ENCODE assay signal across 9 mouse cellular contexts in the genomic region with DNA sequence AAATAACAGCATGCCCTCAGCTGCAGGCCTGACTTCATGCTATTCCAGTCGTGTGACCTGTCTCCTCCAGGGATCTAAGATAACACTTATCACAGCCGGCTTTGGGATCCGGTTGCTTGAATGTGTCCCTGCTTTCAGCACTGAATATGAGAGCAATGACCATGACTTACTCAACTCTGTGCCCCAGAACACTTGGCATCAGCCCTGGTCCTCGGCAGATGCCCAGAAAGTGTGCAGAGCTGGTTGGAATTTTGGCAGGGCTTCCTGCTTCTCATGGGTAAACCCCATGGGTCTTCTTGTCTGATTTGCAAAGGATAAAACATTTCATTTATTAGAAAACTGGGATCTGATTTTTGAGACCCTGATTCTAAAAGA.
DNase-seq lines count a peak whose midpoint lies in the region; ATAC-seq lines count a peak whose summit lies in the region.
"Had no signal": no experiment of that assay in that cellular context is flagged by ENCODE, and none has a peak within 500 bp of the region (broad histone marks: within the 10 kb centered on the region; RNA-seq: fewer than 3 reads in every experiment).

No protein-coding gene starts in this region.

- ATAC-seq in forebrain, embryonic 16.5 days: 0 out of 2 replicates have a peak, but pooled peaks have one; percentile 23
- no peak for ATAC-seq in forebrain, embryonic 15.5 days (replicated peaks)
- ATAC-seq in liver, embryonic 12.5 days: no peak

- no peak overlapping the region for H3K9ac ChIP-seq in forebrain, embryonic 16.5 days (replicated peaks; ENCODE audit: low read depth, low read length)
- H3K9ac ChIP-seq in forebrain, embryonic 15.5 days (replicated peaks): no peak overlapping the region
- no peak overlapping the region for H3K9ac ChIP-seq in liver, embryonic 12.5 days
- H3K9ac ChIP-seq: midbrain, embryonic 12.5 days had no signal

- H3K4me2 ChIP-seq in forebrain, embryonic 16.5 days (ENCODE audit: low read length): no peak overlapping the region
- H3K4me2 ChIP-seq in forebrain, embryonic 15.5 days (replicated peaks): no peak overlapping the region
- no peak overlapping the region for H3K4me2 ChIP-seq in liver, embryonic 12.5 days
- H3K4me2 ChIP-seq: midbrain, embryonic 12.5 days had no signal

- H3K4me3 ChIP-seq in forebrain, embryonic 16.5 days (replicated peaks; ENCODE audit: low read length): no peak overlapping the region
- no peak overlapping the region for H3K4me3 ChIP-seq in forebrain, embryonic 15.5 days
- H3K4me3 ChIP-seq in liver, embryonic 12.5 days: no peak overlapping the region
- H3K4me3 ChIP-seq: midbrain, embryonic 12.5 days had no signal

- 77% methylated on average over 4 of the region's 4 CpGs for WGBS in forebrain, embryonic 16.5 days
- WGBS in forebrain, embryonic 15.5 days: 80% methylated on average over 4 of the region's 4 CpGs
- WGBS in liver, embryonic 12.5 days (ENCODE audit: insufficient replicate concordance): 45% methylated on average over 4 of the region's 4 CpGs

- no peaks in the 10 kb centered on the region for H3K36me3 ChIP-seq in forebrain, embryonic 16.5 days (ENCODE audit: control insufficient read depth, insufficient read depth)
- H3K36me3 ChIP-seq in forebrain, embryonic 15.5 days: no peaks in the 10 kb centered on the region
- H3K36me3 ChIP-seq in liver, embryonic 12.5 days: no peaks in the 10 kb centered on the region
- H3K36me3 ChIP-seq: midbrain, embryonic 12.5 days had no signal

- H3K27ac ChIP-seq in forebrain, embryonic 16.5 days (ENCODE audit: low read length): no peak overlapping the region
- H3K27ac ChIP-seq in forebrain, embryonic 15.5 days (replicated peaks): no peak overlapping the region
- no peak overlapping the region for H3K27ac ChIP-seq in liver, embryonic 12.5 days
- H3K27ac ChIP-seq: midbrain, embryonic 12.5 days had no signal

- H3K4me1 ChIP-seq in forebrain, embryonic 16.5 days (replicated peaks; ENCODE audit: control insufficient read depth, insufficient read depth, low read length): no peaks in the 10 kb centered on the region
- H3K4me1 ChIP-seq in forebrain, embryonic 15.5 days: no peaks in the 10 kb centered on the region
- no peaks in the 10 kb centered on the region for H3K4me1 ChIP-seq in liver, embryonic 12.5 days
- H3K4me1 ChIP-seq: midbrain, embryonic 12.5 days had no signal

- DNase-seq in retina, adult 2 months (ENCODE audit: low read depth, low spot score): peak; percentile 13
- DNase-seq in retina, embryonic 14.5 days (ENCODE audit: low spot score): no peak
- peak; percentile 54 for DNase-seq in gonadal fat pad, adult 2 months (ENCODE audit: low read depth)
- peak; percentile 77 for DNase-seq in skeletal muscle tissue, adult 2 months (ENCODE audit: low read depth, low spot score)
- DNase-seq in spleen, postnatal 4 days (ENCODE audit: low spot score in 2 of 2): no peak

- no peaks in the 10 kb centered on the region for H3K9me3 ChIP-seq in forebrain, embryonic 16.5 days (ENCODE audit: control insufficient read depth, low read length)
- no peaks in the 10 kb centered on the region for H3K9me3 ChIP-seq in forebrain, embryonic 15.5 days
- no peaks in the 10 kb centered on the region for H3K9me3 ChIP-seq in liver, embryonic 12.5 days (replicated peaks)
- H3K9me3 ChIP-seq: midbrain, embryonic 12.5 days had no signal

- H3K27me3 ChIP-seq in forebrain, embryonic 16.5 days (replicated peaks; ENCODE audit: control insufficient read depth, insufficient read depth, low read length): no peaks in the 10 kb centered on the region
- H3K27me3 ChIP-seq in forebrain, embryonic 15.5 days: no peaks in the 10 kb centered on the region
- no peaks in the 10 kb centered on the region for H3K27me3 ChIP-seq in liver, embryonic 12.5 days (replicated peaks)
- H3K27me3 ChIP-seq: midbrain, embryonic 12.5 days had no signal

Comparison
In these comparisons a context has a peak if more than half of its experiments do, and no peak if none do; other contexts are left out.
1. DNase-seq: peak in retina, adult 2 months (single experiment), gonadal fat pad, adult 2 months (single experiment) and skeletal muscle tissue, adult 2 months (single experiment); none in retina, embryonic 14.5 days (single experiment) and spleen, postnatal 4 days (0 of 2).